Mouse (Mus musculus): ENCODE measurements around the gene Bcas2. TPM values are rescaled to one million over a fixed set of nuclear protein-coding genes. Genes with fewer than 3 reads are reported as not detected.

Gene Bcas2
- total and polyA plus RNA-seq, 2 experiments from 2014 or later, result 121 to 237 TPM

GRCm38 (mm10) chr3:103204445-103204844 lies 33.0 kb downstream of the Bcas2 start:
- Histone ChIP-seq H3K4me2 (ENCODE audit: low read depth) (no peak overlapping the region), H3K4me1 (ENCODE audit: insufficient read depth) (no peaks in the 10 kb centered on the region), H3K27ac (ENCODE audit: low read depth, low read length) (no peak overlapping the region), H3K9me3 (ENCODE audit: low read length) (no peaks in the 10 kb centered on the region), H3K27me3 (ENCODE audit: insufficient read depth, low read length) (no peaks in the 10 kb centered on the region), H3K4me3 (ENCODE audit: low read depth, low read length) (no peak overlapping the region), H3K36me3 (ENCODE audit: insufficient read depth) (no peaks in the 10 kb centered on the region), H3K9ac (no peak overlapping the region)
- DNase-seq (no peak), ATAC-seq (no peak)
- WGBS, result 92% methylated on average over 3 of the region's 3 CpGs
- no peak for TF ChIP-seq CTCF (IDR thresholded peaks at IDR 0.05; ENCODE audit: low read depth)

GRCm38 (mm10) chr3:103206393-103206792 lies 34.9 kb downstream of the Bcas2 start:
- no peak overlapping the region for H3K9ac ChIP-seq
- no peaks in the 10 kb centered on the region for H3K9me3 ChIP-seq (ENCODE audit: low read length)
- no peak overlapping the region for H3K27ac ChIP-seq (ENCODE audit: low read depth, low read length)
- no peak for TF ChIP-seq CTCF (IDR thresholded peaks at IDR 0.05; ENCODE audit: low read depth)
- ATAC-seq, result no peak
- H3K4me2 ChIP-seq (ENCODE audit: low read depth), result no peak overlapping the region
- no peak for DNase-seq
- H3K27me3 ChIP-seq (ENCODE audit: insufficient read depth, low read length), result no peaks in the 10 kb centered on the region
- H3K4me1 ChIP-seq (ENCODE audit: insufficient read depth), result no peaks in the 10 kb centered on the region
- 92% methylated on average over 6 of the region's 6 CpGs for WGBS
- no peak overlapping the region for H3K4me3 ChIP-seq (ENCODE audit: low read depth, low read length)
- H3K36me3 ChIP-seq (ENCODE audit: insufficient read depth), result no peaks in the 10 kb centered on the region

- H3K27ac ChIP-seq (ENCODE audit: low read depth, low read length), result no peak overlapping the region
- ATAC-seq, result no peak
- WGBS, result 15% methylated on average over 5 of the region's 5 CpGs
- no peak for DNase-seq
- H3K36me3 ChIP-seq (ENCODE audit: insufficient read depth), result no peaks in the 10 kb centered on the region
- no peak overlapping the region for H3K4me2 ChIP-seq (ENCODE audit: low read depth)
- no peak overlapping the region for H3K4me3 ChIP-seq (ENCODE audit: low read depth, low read length)
- H3K27me3 ChIP-seq (ENCODE audit: insufficient read depth, low read length), result no peaks in the 10 kb centered on the region
- no peak for TF ChIP-seq CTCF (IDR thresholded peaks at IDR 0.05; ENCODE audit: low read depth)
- no peak overlapping the region for H3K9ac ChIP-seq
- H3K4me1 ChIP-seq (ENCODE audit: insufficient read depth), result no peaks in the 10 kb centered on the region
- H3K9me3 ChIP-seq (ENCODE audit: low read length), result no peaks in the 10 kb centered on the region
These were observed 36.3 kb downstream of the Bcas2 start for GRCm38 (mm10) chr3:103207749-103208148.

GRCm38 (mm10) chr3:103208237-103208636 lies 36.8 kb downstream of the Bcas2 start:
- H3K36me3 ChIP-seq (ENCODE audit: insufficient read depth), result no peaks in the 10 kb centered on the region
- TF ChIP-seq CTCF (IDR thresholded peaks at IDR 0.05; ENCODE audit: low read depth), result no peak
- DNase-seq (no peak), ATAC-seq (no peak)
- no peak overlapping the region for H3K9ac ChIP-seq
- H3K4me1 ChIP-seq (ENCODE audit: insufficient read depth), result no peaks in the 10 kb centered on the region
- no peak overlapping the region for H3K4me2 ChIP-seq (ENCODE audit: low read depth)
- H3K27ac ChIP-seq (ENCODE audit: low read depth, low read length), result no peak overlapping the region
- no peaks in the 10 kb centered on the region for H3K9me3 ChIP-seq (ENCODE audit: low read length)
- WGBS, result 77% methylated on average over 2 of the region's 2 CpGs
- no peaks in the 10 kb centered on the region for H3K27me3 ChIP-seq (ENCODE audit: insufficient read depth, low read length)
- H3K4me3 ChIP-seq (ENCODE audit: low read depth, low read length), result no peak overlapping the region

GRCm38 (mm10) chr3:103211101-103211500 lies 39.6 kb downstream of the Bcas2 start:
- H3K27me3 ChIP-seq (ENCODE audit: insufficient read depth, low read length), result no peaks in the 10 kb centered on the region
- no peaks in the 10 kb centered on the region for H3K9me3 ChIP-seq (ENCODE audit: low read length)
- WGBS, result 92% methylated on average over 2 of the region's 2 CpGs
- H3K4me1 ChIP-seq (ENCODE audit: insufficient read depth), result no peaks in the 10 kb centered on the region
- H3K4me3 ChIP-seq (ENCODE audit: low read depth, low read length), result no peak overlapping the region
- no peak overlapping the region for H3K9ac ChIP-seq
- no peak overlapping the region for H3K4me2 ChIP-seq (ENCODE audit: low read depth)
- no peak overlapping the region for H3K27ac ChIP-seq (ENCODE audit: low read depth, low read length)
- DNase-seq, result no peak
- H3K36me3 ChIP-seq (ENCODE audit: insufficient read depth), result no peaks in the 10 kb centered on the region
- ATAC-seq, result no peak
- TF ChIP-seq CTCF (IDR thresholded peaks at IDR 0.05; ENCODE audit: low read depth), result no peak

GRCm38 (mm10) chr3:103212142-103212541 lies 40.7 kb downstream of the Bcas2 start:
- ATAC-seq (no peak), DNase-seq (no peak)
- H3K36me3 ChIP-seq (ENCODE audit: insufficient read depth), result no peaks in the 10 kb centered on the region
- no peak overlapping the region for H3K27ac ChIP-seq (ENCODE audit: low read depth, low read length)
- no peak overlapping the region for H3K9ac ChIP-seq
- H3K4me1 ChIP-seq (ENCODE audit: insufficient read depth), result no peaks in the 10 kb centered on the region
- 84% methylated on average over 1 of the region's 1 CpGs for WGBS
- no peaks in the 10 kb centered on the region for H3K27me3 ChIP-seq (ENCODE audit: insufficient read depth, low read length)
- no peaks in the 10 kb centered on the region for H3K9me3 ChIP-seq (ENCODE audit: low read length)
- H3K4me3 ChIP-seq (ENCODE audit: low read depth, low read length), result no peak overlapping the region
- TF ChIP-seq CTCF (IDR thresholded peaks at IDR 0.05; ENCODE audit: low read depth), result no peak
- H3K4me2 ChIP-seq (ENCODE audit: low read depth), result no peak overlapping the region

- no peak for TF ChIP-seq CTCF (IDR thresholded peaks at IDR 0.05; ENCODE audit: low read depth)
These were observed 42.1 kb downstream of the Bcas2 start for GRCm38 (mm10) chr3:103213537-103213936.

More at GRCm38 (mm10) chr3:103213537-103213936, 42.1 kb downstream of the Bcas2 start:
- no peaks in the 10 kb centered on the region for H3K9me3 ChIP-seq (ENCODE audit: low read length)
- H3K36me3 ChIP-seq (ENCODE audit: insufficient read depth), result no peaks in the 10 kb centered on the region
- no peaks in the 10 kb centered on the region for H3K4me1 ChIP-seq (ENCODE audit: insufficient read depth)
- no peak overlapping the region for H3K4me2 ChIP-seq (ENCODE audit: low read depth)
- DNase-seq (no peak), ATAC-seq (no peak)
- H3K9ac ChIP-seq, result no peak overlapping the region
- no peak overlapping the region for H3K4me3 ChIP-seq (ENCODE audit: low read depth, low read length)
- no peak overlapping the region for H3K27ac ChIP-seq (ENCODE audit: low read depth, low read length)
- 77% methylated on average over 5 of the region's 5 CpGs for WGBS
- H3K27me3 ChIP-seq (ENCODE audit: insufficient read depth, low read length), result no peaks in the 10 kb centered on the region

Data from forebrain, postnatal 0 days (tissue).